Mouse (Mus musculus) left cerebral cortex, adult 9 months (tissue): ENCODE results near the gene 2310034G01Rik.

Experiments used
- DNase-seq, 2 experiments: peaks; one replicate each; pipeline ENCODE4 v3.0.0; 2022; ENCODE audit warnings: low spot score in 2 of 2

The 2310034G01Rik gene

DNA sequence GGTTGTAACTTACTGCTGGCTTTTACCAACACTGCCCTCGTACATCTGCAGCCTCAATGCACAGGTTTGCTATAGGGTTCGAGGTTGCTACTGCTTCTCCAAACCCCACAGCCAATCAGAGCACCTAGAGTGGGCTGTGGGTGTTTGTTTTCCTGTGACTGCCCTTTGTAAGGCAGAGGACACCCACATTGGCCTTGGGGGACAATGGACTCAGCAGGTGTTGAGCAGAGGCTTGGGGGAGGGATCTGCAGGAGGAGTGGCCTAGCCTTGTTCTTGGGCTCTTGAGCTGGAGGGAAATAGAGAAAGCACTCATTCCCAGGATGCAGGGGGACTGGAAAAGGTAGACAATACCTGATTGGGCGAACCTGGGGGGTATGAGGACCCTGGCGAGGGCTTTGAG is 8.3 kb upstream of the 2310034G01Rik start:
- no peak for DNase-seq

DNA sequence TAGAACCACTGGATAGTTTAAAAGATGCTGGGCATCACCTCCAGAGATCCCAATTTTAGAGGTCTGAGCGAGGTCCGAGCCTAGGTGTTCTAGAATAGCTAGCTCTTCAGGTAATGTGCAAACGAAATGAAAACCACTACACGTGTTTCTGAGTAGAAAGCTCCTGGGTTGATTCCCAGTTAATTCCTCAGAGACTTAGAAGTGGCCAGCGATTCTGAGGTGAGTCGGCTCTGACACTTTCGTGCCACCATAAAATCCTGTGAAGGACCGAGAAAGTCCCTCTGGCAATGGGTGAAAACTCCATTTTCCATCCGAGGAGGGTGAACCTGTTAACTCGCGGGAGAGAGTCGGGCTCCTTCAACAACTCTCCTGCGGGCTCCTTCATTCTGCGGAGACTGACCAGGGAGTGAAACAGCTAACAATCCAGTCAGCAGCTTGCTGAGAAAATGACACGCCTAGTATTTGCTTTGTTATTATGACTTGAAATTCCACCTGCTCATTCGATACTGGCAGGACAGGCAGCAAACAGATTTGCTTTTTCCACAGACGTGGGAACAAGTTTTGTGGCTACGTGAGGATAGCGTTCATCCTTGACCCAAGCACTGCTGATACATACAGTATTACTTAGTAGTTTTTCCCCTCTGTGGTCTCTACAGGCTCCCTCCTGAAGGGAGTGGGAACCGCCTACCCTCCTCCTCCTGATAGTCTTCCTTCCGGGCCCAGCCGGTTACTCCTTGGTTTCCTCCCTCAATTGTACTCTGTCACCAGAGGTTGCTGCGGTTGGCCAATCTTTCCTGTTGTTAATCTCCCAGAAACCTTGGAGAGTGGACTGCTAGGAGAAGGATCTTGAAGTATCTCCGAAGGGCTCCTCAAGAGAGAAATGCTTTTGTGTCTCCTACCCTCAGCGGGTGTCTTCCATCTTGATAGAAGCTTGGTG is 7.5 kb upstream of the 2310034G01Rik start:
- DNase-seq: no peak

DNA sequence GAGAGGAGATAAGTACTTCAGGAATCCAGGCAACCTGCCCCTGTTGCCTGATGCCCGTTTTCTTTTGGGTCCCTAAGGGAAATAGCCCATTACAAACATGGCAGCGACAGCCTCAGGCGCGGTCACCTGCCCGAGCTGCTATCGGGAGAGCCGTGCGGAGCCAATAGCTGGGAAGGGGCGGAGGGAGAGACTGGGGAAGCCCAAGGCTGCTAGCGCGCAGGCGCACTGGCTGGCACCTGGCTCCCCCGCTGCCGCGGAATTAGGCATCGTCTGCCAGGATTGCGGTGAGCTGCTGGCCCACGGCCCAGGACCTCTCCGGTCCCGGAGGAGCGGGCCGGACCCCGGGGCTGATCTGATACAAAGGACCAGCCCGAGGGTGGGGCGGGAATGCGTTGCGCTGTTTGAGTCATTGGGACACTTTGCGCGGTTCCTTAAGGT is 6.6 kb upstream of the 2310034G01Rik start:
- peak; percentile 82 to 90 for DNase-seq

DNA sequence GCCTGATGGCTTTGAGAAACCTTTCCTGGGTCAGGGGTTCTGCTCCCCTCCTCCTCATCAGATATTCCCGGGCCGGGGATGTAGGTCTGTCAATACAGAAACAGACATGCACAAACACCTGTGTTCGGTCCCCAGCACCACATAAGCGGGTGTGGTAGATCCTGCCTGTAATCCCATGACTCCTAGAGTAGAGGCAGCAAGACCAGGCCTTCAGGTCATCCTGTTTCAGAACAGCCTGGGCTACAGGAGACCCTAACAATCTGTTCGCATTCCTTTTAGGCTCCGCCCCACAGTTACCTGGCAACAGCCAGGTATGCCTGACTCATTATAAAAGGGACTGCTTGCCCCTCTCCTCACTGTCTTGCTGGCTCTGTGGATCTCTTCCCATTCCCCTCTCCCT is 552 bp downstream of the 2310034G01Rik start:
- DNase-seq: no peak

DNA sequence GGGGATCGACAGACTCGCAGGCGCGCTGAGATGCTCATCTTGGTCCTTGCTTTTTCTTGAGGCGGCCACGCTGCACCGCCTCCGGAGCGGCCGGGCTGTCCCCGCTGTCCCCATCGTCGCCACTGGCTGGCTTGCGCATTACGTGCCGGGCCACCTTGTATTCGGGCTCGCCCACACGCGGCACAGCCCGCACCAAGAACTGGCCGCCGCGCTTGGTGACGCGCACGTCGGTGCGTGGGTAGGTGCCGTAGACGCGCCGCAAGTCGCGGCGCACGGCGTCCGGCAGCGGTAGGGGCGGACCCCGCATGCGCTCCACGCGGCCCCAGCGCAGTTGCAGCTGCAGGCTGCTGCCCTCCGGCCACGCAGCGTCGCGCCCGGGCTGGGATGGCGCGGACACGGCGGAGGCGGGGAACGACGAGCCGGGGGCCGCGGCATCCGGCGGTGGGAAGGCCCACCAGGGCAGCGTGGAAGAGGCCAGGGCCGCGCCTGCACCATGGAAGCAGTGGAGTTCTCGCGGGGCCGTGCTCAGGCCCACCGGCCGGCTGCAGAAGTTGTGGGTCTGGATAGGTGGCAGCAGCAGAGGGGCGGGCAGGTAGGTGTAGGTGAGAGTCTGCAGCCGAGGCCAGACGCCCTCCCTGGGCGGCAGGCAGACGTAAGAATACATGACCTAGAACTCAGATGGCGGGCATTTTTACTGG is 1.2 kb downstream of the 2310034G01Rik start:
- peak; percentile 85 to 93 for DNase-seq

DNA sequence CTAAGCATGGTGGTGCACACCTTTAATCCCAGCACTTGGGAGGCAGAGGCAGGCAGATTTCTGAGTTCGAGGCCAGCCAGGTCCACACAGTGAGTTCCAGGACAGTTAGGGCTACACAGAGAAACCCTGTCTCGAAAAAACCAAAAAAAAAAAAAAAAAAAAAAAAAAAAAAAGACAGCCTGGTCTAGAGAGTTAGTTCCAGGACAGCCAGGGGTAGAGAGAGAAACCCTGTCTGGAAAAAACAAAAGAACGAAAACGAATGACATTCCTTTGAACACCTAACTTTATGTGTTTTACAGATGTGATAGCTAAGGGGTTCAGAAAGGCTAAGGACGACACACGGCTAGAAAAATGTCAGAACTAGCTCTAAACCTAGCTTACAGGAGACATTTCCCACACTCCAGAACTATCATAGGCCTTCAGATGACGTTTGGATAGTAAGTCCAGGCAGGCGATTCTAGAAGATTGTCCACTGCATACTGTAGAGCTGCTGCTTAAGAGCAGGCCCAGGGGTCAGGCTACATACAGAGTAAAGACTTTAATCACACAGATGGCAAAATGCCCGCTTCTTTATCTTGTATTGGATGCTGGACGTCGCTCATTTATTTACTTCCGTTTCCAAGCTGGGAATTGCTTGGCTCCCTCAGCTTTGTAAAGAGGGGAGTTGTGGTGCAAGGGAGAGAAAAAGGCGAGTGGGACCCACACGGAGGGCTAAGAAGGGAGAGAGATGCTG is 2.0 kb downstream of the 2310034G01Rik start:
- peak in 1 of 2 experiments; percentile 32 for DNase-seq

DNA sequence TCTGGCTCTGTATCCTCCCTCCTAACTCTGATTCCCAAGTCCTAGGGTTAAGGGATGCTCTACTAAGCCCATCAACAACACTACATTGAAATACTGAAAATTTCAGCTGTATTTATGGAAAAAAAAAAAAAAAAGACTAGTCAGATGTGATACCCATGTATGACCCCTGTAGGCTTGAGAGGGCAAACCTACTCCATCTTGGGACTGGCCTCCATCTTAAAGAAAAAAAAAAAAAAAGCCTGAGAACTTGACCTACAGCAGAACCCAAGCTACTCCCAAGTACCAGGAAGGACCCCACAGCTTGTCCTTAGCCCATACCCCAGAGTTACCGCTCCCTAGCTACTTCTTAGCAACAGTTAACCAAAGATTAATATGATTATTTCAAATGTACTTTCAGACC is 3.0 kb downstream of the 2310034G01Rik start:
- DNase-seq: no peak

DNA sequence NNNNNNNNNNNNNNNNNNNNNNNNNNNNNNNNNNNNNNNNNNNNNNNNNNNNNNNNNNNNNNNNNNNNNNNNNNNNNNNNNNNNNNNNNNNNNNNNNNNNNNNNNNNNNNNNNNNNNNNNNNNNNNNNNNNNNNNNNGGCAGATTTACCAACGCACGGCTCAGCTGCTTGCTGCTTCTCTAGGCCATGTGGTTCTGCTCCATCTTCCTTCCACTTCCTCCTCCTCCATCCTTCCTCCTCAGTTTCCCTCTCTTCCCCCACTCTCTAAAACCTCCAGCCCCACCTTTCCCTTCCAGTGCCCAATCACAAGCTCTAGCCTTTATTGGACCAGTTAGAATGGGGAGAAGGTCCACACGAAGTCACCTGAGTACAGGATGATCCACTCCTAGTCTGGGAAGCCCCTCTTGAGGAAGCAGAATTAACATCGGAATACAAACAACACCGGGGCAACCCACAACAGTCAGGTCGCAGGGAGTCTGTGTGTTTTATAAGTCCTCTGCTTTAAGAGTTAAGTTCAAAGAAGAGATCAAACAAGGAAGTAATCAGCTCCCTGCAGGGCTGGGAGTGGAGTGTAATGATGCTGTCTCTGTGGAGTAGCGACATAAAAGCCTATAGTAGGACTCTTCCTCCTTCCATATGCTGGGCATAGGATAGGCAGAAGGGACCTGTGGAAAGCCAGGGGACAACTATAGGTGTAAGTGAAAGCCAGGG is 5.2 kb downstream of the 2310034G01Rik start:
- no peak for DNase-seq

DNA sequence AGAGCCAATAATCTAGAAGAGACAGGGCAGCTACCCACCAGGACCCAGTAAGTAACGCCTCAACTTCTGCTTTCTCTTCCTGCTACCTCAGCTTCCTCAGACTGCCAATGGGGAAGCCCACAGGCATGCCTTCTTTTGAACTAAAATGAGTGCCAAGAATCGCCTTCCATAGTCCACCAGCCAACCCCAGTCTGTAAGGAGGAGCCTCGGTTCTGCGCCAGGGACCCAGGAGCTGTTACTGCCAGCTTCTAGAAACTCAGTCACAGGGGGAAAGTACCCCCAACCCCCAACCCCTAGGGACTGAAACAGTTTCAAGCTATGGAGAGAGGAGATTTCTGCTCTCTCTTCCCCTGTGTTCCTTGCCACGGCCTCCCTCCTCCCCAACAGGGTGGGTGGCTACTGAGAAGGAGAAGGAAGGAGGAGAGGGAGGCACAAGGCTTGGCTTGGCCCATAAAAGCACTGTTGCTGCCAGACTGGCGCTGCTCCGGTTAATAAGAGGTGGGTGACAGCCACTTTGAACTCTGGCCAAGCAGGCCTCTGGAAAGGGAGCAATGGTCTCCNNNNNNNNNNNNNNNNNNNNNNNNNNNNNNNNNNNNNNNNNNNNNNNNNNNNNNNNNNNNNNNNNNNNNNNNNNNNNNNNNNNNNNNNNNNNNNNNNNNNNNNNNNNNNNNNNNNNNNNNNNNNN is 10.7 kb downstream of the 2310034G01Rik start:
- DNase-seq: peak in 1 of 2 experiments; percentile 49

DNA sequence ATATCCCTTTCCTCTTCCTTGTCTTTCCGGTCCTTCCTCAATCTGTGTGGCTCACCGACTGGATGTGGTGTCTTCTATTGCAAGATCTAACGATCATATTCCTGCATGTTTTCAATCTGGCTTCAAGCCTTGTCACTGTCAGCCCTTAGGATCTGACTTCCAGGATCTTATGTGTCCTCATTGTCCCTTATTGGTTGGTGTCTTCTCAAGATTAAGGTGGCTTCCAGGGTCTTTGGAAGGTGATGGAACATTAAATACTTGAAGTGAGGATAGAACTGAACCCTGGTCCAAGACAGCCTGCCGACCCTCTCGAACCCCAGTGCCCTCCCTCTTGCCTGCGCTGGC is 11.2 kb downstream of the 2310034G01Rik start:
- DNase-seq: no peak

DNA sequence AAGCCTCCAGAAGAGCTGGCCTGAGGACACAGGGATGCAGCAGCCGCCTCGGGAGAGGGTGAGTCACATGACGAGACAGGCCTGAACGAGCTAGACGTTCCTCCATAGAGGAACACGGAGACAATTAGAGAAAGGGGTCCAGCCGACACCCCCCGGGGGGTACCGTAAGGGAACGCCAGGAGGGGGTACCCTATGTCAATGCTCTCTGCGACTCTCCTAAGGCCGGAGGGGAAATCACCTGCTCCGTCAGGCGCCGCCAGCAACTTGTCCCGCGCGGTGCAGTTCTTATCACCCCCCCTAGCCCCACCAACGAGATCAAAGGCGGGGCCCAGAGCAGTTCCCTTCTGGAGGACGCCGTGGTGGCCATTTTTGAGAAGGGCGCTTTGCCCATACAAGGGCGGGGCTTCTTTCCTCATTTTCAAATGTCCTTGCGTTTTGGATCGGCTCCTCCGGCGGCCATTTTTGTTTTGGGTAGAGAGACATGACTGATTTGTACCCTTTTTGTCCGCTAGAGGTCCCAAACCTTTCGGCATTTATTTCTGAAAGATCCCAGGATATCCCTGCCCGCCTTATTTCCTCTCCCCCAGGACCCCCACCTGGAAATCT is 11.7 kb downstream of the 2310034G01Rik start, which contains the start of gene Cuedc2:
Gene Cuedc2, minus strand, starts transcription at position 372 of the 606 bp plus-strand sequence.
- DNase-seq: peak; percentile 92 to 100

DNA sequence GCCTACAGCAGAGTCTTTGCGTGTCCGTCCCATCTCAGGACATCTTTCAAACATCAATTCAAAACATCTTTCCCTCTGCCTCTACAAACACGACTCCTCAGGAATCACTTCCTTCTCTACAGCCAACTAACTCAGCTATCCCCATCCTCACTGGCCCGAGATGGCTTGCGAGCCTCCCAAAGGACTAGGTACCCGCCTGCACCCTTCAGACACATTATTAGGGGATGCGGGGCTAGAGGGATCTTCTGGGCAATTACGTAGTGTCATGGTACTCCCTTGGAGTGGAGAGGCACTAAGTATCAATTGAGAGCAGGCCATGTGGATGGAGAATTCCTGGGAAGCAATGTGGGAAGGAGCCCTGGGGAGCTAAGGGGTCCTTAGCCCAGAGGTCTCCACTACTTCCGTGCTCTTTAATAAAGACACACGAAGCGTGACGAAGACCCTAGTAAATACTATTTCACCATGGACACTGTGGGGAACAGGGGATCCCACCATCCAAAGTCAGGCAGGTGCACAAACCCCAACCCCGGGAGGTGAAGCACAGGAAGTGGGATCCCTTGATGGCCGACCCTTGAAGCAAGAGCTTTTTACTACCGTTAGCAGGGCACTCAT is 12.3 kb downstream of the 2310034G01Rik start:
- DNase-seq: no peak

DNA sequence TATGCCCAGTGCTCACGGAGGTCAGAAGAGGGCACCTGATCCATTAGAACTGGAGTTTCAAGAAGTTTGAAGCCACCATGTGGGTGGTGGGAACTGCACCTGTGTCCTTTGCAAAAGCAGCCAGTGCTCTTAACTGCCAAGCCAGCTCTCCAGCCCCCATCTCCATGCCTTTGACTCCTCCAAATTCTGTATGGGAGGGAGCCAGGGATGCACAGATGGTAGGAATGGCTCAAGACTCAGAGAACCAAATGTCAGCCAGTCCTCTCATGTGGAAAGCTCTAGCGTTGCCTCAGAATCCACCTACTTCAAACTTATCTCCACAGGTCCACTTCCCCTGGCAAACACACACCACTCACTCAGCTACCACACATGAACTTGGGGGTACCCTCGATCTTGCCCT is 16.2 kb downstream of the 2310034G01Rik start:
- no peak for DNase-seq

DNA sequence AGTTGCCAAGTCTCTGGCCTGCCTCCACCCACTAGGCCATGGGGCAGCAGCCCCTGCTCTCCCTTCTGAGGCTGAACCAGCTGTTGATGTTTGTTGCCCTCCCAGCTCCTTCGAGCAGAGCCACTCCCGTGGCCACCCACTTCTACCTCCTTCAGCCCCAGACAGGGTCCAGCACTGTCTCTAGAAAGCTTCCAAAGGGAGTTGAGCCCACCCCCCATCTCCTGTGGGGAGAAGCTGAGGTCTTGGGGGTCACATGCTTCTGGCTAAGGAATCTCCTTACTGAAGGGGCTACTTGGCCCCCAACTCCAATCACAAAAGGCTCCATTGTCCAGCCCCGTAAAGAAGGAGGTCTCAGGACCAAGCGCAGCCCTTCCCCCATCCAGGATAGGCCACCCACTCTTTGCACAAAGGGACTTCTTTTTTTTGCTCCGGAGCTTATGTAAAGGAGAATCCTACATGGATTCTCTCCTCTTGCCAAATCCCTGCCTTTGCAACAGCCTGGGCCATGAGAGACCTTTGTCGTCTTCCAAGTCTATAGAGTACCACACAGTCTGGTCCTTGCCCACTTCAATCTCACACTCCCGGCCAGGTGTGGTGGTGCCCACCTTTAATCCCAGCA is 17.3 kb downstream of the 2310034G01Rik start:
- DNase-seq: no peak

DNA sequence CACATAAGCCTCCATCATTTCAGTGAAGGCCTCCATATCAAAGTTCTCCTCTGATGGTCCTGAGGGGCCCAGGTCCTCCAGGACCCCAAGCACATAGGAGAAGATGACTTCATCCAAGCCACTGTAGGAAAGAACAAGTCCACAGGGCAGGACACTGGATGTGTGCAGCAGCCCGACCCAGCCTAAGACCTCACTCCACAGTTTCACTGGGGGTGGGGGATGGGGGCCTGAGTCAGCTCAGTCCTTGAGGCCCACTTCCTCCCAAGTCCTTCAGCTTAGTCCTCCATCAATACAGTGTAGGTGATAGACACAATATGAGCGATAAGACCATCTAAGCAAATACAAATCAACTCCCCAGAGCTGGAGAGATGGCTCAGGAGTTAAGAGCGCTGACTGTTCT is 18.2 kb downstream of the 2310034G01Rik start:
- DNase-seq: no peak

DNA sequence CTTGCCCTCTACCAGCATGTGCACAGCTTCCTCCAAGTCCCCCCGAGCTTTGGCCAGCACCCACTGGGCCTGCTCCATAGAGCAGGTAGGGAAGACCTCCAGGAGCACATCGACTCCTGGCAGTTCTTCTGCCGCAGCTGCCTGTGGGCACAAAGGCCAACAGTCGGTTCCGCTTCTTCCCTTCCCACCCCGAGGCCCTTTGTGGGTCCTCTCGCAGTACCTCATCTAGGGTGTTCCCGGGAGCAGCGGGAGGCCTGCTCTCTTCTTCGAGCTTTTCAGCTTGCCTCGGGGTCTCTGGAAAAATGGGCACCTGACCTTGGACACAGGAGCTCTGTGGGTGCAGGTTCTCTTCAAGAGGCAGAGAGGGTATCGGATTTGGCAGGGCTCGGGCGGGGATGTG is 18.8 kb downstream of the 2310034G01Rik start:
- no peak for DNase-seq

DNA sequence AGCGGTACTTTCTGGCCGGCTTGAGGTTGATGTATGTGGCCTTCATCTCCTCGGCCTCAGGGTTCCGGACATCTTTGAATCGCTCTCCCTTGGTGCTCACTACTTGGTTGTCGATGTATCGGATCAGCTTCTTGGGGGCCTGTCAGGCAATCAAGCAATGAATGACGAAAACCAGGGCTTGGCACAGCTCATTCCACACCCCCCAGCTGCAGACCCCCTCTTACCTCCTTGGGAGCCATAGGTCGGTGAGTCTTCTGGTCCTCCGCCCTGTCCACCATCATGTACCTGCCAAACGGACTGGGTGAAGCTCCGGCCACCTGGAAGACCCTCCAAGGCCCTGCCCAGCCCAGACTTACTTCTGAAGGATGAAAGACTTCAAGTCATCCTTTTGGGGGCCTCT is 19.4 kb downstream of the 2310034G01Rik start:
- DNase-seq: no peak

DNA sequence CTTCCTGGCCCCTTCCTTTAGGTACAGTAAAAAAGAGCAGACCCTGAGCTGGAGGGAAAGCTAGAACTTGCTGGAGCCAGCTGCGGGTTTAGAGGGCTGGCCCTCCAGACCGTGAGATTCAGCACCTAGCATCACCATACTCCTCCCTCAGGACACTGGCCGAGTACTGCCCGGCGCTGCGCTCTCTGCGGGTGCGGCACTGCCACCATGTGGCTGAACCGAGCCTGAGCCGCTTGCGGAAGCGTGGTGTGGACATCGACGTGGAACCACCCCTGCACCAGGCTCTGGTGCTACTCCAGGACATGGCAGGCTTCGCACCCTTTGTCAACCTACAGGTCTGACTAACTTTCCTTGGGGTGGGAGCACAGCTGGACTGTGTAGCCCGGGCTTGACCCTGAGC is 20.2 kb downstream of the 2310034G01Rik start:
- DNase-seq: peak in 1 of 2 experiments; percentile 83

DNA sequence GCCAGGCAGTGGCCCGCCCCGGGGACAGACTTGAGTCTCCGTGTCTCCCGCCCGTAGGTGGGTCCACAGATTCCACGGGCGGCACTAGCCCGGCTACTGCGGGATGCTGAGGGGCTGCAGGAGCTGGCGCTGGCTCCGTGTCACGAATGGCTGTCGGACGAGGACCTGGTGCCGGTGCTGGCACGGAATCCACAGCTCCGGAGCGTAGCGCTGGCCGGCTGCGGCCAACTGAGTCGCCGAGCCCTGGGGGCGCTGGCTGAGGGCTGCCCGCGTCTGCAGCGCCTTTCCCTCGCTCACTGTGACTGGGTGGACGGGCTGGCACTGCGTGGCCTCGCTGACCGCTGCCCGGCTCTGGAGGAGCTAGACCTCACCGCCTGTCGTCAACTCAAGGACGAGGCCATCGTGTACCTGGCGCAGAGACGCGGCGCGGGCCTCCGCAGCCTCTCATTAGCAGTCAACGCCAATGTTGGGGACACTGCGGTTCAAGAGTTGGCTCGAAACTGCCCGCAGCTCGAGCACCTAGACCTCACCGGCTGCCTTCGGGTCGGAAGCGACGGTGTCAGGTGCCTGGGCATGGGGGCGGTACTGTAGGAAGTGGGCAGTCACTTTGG is 21.0 kb downstream of the 2310034G01Rik start:
- no peak for DNase-seq
